Mouse (Mus musculus) heart, embryonic 11.5 days (tissue): Measurements from ENCODE around the gene Xpot. TPM values are rescaled to one million over a fixed set of nuclear protein-coding genes. Genes with fewer than 3 reads are reported as not detected.
A peak's percentile ranks its signal among the peaks of the same experiment; 100 is the strongest.

Experiments
- ATAC-seq: fragments of 200-750 bp; cut with Nextera tagmentation; replicated peaks from 2 replicates; pipeline ENCODE4 v1.8.0; 2017; ENCODE audit warnings: moderate library complexity; ENCODE audit not compliant: insufficient number of reproducible peaks, low FRiP score, low TSS enrichment
- H3K27ac ChIP-seq: fragments of 300-500 bp; sonication (generic); 2 replicates; pipeline ENCODE4 v1.5.1; 2014; ENCODE audit warnings: mild to moderate bottlenecking, low read depth, low read length
- H3K27me3 ChIP-seq: fragments of 300-500 bp; sonication (generic); 2 replicates; pipeline ENCODE4 v1.6.1; 2014; ENCODE audit warnings: mild to moderate bottlenecking, low read length, mixed read lengths; ENCODE audit not compliant: control insufficient read depth, insufficient read depth
- H3K36me3 ChIP-seq: fragments of 300-500 bp; sonication (generic); 2 replicates; pipeline ENCODE4 v1.6.1; 2014; ENCODE audit warnings: mild to moderate bottlenecking, low read length, moderate library complexity, mixed read lengths; ENCODE audit not compliant: control insufficient read depth, insufficient read depth
- H3K4me1 ChIP-seq: fragments of 300-500 bp; sonication (generic); 2 replicates; pipeline ENCODE4 v1.6.1; 2014; ENCODE audit warnings: low read length; ENCODE audit not compliant: control insufficient read depth, insufficient read depth
- H3K4me2 ChIP-seq: fragments of 300-500 bp; sonication (generic); 2 replicates; pipeline ENCODE4 v1.6.1; 2014; ENCODE audit warnings: mild to moderate bottlenecking, moderate library complexity
- H3K4me3 ChIP-seq: fragments of 300-500 bp; sonication (generic); 2 replicates; pipeline ENCODE4 v1.5.1; 2014; ENCODE audit warnings: low read depth, low read length
- H3K9ac ChIP-seq: fragments of 300-500 bp; sonication (generic); 2 replicates; pipeline ENCODE4 v1.6.1; 2014; ENCODE audit warnings: mild to moderate bottlenecking, low read depth, low read length, moderate library complexity
- H3K9me3 ChIP-seq: fragments of 300-500 bp; sonication (generic); replicated peaks from 2 replicates; pipeline ENCODE4 v1.6.1; 2016; ENCODE audit warnings: low read length; ENCODE audit not compliant: control insufficient read depth
- WGBS: fragments of 180-500 bp; shearing (Covaris S2); extraction: QIAGEN DNeasy Blood & Tissue Kit; methylation state at CpG from one replicate; pipeline ENCODE4 v1.1.7; 2014; ENCODE audit not compliant: insufficient replicate concordance; 5-methylcytosine and 5-hydroxymethylcytosine counted together
- polyA plus RNA-seq: library from polyadenylated mRNA; unstranded; fragments of >200 nt; fragmentation: Nextera tagmentation; extraction: Ambion mirVana; gene quantifications from 2 replicates; pipeline ENCODE4 v1.2.1, GENCODE M21; 2014

The Xpot gene
- polyA plus RNA-seq, 1 experiment from 2014 or later: 35.3 TPM

- H3K27ac ChIP-seq: no peak overlapping the region
- H3K4me1 ChIP-seq: 0 out of 2 replicates have a peak, but pooled peaks cover 2% of the 10 kb centered on the region
- no peaks in the 10 kb centered on the region for H3K9me3 ChIP-seq
- no peak overlapping the region for H3K9ac ChIP-seq
- 0 out of 2 replicates have a peak, but pooled peaks have one; percentile 4 for ATAC-seq
- no peaks in the 10 kb centered on the region for H3K36me3 ChIP-seq
- H3K4me2 ChIP-seq: peak overlapping the region; percentile 97
- 5% methylated on average over 28 of the region's 28 CpGs for WGBS
- H3K27me3 ChIP-seq: peaks cover 22% of the 10 kb centered on the region; the same call in 1 of the 2 replicates
- H3K4me3 ChIP-seq: peak overlapping the region; percentile 58
Observed at GRCm38 (mm10) chr10:121642054-121642947, 16.2 kb upstream of the Xpot start.

DNA sequence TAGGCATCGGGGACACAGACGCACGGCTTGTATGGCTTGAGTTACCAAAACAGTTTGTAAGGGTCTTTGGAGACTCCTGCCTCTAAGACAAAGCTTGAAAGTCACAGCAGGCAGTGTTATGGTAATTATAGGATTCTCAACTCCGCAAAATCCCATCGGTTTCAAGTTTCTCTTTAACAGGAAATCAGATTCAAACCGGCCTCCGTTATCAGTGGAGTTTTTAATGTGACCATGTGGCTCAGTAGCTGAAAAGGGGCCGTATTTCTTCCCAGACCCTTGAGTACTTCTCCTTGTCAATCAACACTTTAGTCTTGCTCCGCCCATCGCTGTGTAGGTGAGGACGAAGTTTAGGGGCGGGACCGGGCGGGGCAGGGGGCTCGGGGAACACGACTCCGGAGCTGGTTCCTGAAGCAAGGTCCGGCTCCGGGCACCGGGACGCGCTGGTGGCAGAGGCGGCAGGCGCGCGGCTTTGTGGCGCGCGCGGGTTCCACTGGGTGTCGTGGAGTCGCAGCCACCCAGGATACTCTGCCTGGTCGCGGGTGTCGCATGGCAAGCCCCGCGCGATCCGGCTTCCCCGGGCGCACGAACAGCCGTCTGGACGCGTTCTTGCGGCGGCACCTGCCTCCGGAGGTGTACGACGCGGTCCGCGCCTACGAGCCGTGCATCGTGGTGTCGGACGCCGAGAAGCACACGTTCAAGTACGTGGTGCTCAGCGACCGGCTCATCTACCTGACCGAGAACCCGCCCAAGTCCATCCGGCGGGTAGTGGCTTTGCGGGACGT, 15.3 kb upstream of the Xpot start, which contains the start of gene D930020B18Rik:
D930020B18Rik (plus strand) TSS at position 317 of the 782 bp plus-strand sequence.
- ATAC-seq: peak; percentile 22; the same call in 1 of the 2 replicates
- WGBS: under 1% methylated on average over 69 of the region's 69 CpGs
- no peaks in the 10 kb centered on the region for H3K36me3 ChIP-seq

DNA sequence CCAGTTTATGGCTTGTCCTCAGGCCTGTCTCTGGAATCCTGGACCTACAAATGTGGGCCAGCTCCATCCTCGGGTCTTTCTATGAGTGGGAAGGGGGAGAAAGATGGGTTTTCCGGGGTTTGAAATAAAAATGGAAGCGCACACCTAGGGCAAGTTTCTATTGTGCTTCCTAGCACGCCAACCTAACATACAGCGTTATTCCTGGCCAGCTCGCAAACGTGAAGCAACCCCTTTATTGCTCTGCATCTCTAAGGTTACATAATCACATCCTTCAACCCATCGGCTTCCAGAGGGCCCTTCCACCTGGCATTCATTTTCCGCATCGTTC, 14.8 kb upstream of the Xpot start:
- Histone ChIP-seq H3K4me1 (0 out of 2 replicates have a peak, but pooled peaks cover 2% of the 10 kb centered on the region), H3K4me2 (peak overlapping the region; percentile 97), H3K4me3 (peak overlapping the region; percentile 58), H3K9me3 (no peaks in the 10 kb centered on the region), H3K36me3 (no peaks in the 10 kb centered on the region), H3K27ac (no peak overlapping the region), H3K27me3 (peaks cover 22% of the 10 kb centered on the region; the same call in 1 of the 2 replicates), H3K9ac (no peak overlapping the region)
- 20% methylated on average over 10 of the region's 10 CpGs for WGBS
- ATAC-seq: no peak

More for the DNA sequence above, 15.3 kb upstream of the Xpot start, which contains the start of gene D930020B18Rik:
- no peak within 1 kb of the TSS for H3K27ac ChIP-seq
- H3K27me3 ChIP-seq: peaks cover 22% of the 10 kb centered on the region; the same call in 1 of the 2 replicates
- H3K4me1 ChIP-seq: 0 out of 2 replicates have a peak, but pooled peaks cover 2% of the 10 kb centered on the region
- H3K9me3 ChIP-seq: no peaks in the 10 kb centered on the region
- H3K4me2 ChIP-seq: peak within 1 kb of the TSS; percentile 97
- H3K4me3 ChIP-seq: peak within 1 kb of the TSS; percentile 58
- H3K9ac ChIP-seq: peak within 1 kb of the TSS; percentile 52; the same call in 1 of the 2 replicates

DNA sequence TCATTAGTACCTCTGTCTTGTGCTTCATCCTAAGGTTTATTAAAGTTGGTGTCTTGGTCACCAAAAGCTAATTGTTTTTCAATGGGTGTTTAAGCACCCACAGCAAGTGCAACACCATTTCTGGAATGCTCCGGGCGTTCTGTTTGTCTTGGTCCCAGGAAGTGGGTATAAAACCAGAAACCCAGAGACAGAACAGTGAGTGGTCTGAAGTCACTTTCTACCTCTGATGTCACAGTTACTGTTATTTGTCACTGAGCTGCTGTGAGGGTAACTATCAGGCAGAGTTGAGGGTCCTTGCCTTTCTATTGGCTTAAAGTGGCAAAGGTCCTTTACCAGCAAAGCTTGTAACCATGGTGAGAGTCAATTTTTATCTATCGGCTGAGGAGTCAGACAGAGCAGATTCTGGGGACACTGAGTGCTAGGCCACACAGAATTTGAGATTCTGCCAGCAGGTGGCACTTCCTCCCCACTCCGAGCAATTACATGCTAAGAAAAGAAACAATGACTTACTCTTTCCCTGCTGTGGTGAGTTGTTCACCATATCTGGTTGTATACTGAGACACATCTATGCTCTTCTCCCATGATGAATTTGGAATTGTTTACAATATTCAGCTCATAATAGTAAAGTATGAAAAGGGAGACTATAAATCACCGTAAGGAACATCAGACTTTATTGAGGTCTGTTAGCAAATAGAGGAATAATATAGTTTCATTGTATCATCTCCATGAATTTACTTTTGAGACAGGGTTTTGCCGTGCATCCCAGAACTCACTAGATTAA, 14.2 kb upstream of the Xpot start:
- 0 out of 2 replicates have a peak, but pooled peaks cover 2% of the 10 kb centered on the region for H3K4me1 ChIP-seq
- peak overlapping the region; percentile 58 for H3K4me3 ChIP-seq
- no peak overlapping the region for H3K27ac ChIP-seq
- 45% methylated on average over 6 of the region's 6 CpGs for WGBS
- no peaks in the 10 kb centered on the region for H3K36me3 ChIP-seq
- H3K4me2 ChIP-seq: peak overlapping the region; percentile 97
- ATAC-seq: no peak
- peaks cover 22% of the 10 kb centered on the region; the same call in 1 of the 2 replicates for H3K27me3 ChIP-seq
- H3K9ac ChIP-seq: no peak overlapping the region
- H3K9me3 ChIP-seq: no peaks in the 10 kb centered on the region

DNA sequence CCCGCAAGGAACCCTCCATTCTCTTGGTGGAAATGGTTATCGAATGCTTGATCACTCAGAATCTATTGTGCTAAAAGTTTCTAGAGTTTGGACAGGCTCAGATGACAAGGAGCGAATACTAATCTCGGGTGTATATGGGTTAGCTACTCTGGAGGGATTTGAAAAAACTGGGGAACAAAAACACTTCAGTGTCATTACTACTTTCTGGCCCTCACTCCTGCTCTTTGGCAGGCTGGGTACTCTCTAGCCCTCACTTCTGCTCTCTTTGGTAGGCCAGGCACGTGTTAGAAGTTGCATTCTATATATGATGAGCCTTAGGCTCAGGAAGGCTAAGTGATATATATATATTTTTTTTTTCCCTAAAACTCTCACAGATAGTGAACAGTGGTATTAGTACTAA, 13.4 kb upstream of the Xpot start:
- no peak overlapping the region for H3K4me2 ChIP-seq
- 77% methylated on average over 5 of the region's 5 CpGs for WGBS
- no peak overlapping the region for H3K9ac ChIP-seq
- H3K27ac ChIP-seq: no peak overlapping the region
- H3K4me1 ChIP-seq: 0 out of 2 replicates have a peak, but pooled peaks cover 2% of the 10 kb centered on the region
- H3K9me3 ChIP-seq: no peaks in the 10 kb centered on the region
- no peak for ATAC-seq
- H3K4me3 ChIP-seq: no peak overlapping the region
- H3K36me3 ChIP-seq: no peaks in the 10 kb centered on the region
- H3K27me3 ChIP-seq: peaks cover 19% of the 10 kb centered on the region; the same call in 1 of the 2 replicates

- no peak overlapping the region for H3K4me3 ChIP-seq
- H3K27me3 ChIP-seq: no peaks in the 10 kb centered on the region
- no peak overlapping the region for H3K4me2 ChIP-seq
- H3K9me3 ChIP-seq: no peaks in the 10 kb centered on the region
- no peak overlapping the region for H3K9ac ChIP-seq
- no peak for ATAC-seq
- 78% methylated on average over 6 of the region's 6 CpGs for WGBS
- no peak overlapping the region for H3K27ac ChIP-seq
- no peaks in the 10 kb centered on the region for H3K36me3 ChIP-seq
- H3K4me1 ChIP-seq: no peaks in the 10 kb centered on the region
Observed at GRCm38 (mm10) chr10:121636276-121636675, 10.1 kb upstream of the Xpot start.

DNA sequence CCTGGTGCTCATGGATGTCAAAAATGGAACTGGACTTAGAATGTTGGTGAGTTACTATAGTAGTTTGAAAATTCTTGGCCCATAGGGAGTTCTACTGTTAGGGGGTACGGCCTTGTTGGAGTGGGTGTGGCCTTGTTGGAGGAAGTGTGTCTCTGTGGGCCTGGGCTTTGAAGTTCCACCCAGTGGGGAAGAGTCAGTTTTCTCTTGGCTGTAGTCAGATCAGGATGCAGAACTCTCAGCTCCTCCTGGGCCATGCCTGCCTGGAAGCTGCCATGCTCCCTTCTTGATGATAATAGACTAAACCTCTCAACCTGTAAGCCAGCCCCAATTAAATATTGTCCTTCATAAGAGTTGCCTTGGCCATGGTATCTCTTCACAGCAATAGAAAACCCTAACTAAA, 8.0 kb upstream of the Xpot start:
- Histone ChIP-seq H3K9me3 (no peaks in the 10 kb centered on the region), H3K4me3 (no peak overlapping the region), H3K27me3 (no peaks in the 10 kb centered on the region), H3K36me3 (no peaks in the 10 kb centered on the region), H3K4me1 (no peaks in the 10 kb centered on the region), H3K9ac (no peak overlapping the region), H3K4me2 (no peak overlapping the region), H3K27ac (no peak overlapping the region)
- no peak for ATAC-seq
- WGBS: 52% methylated on average over 1 of the region's 1 CpGs

GRCm38 (mm10) chr10:121628561-121629040, 2.5 kb upstream of the Xpot start:
- Histone ChIP-seq H3K9me3 (no peaks in the 10 kb centered on the region), H3K36me3 (no peaks in the 10 kb centered on the region), H3K9ac (no peak overlapping the region), H3K4me1 (peaks cover 8% of the 10 kb centered on the region), H3K27me3 (no peaks in the 10 kb centered on the region), H3K4me2 (no peak overlapping the region), H3K4me3 (no peak overlapping the region), H3K27ac (no peak overlapping the region)
- 78% methylated on average over 6 of the region's 6 CpGs for WGBS
- no peak for ATAC-seq
